Comparison of ENCODE assay signal across 9 mouse cellular contexts in the genomic region with DNA sequence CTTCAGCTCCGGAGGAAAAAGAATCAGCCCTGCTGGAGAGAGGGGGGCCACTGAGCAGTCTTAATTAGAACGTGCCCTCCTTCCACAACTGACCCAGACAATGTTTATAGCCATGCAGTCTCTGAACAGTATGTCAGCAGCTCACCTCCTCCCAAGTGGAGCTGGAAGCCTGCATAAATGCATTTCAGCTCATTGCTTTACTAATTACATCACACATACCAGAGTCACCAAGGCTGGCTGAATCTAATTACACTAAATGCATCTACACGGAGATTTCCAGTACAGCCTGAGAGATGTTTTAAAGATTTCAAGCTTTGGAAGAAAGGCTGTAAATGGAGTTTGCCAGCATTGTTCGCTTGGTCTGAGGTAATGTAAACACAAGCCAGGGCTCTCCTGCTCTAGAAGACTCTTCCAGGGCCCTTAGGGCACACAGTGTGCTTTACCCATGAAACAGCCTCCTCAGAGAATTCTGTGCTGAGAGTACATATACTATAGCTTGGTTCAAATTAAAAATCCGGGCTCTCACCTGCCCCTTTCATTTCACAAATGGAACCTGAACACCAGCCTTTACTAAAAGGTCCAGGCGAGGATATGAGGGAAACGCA.
A peak's percentile ranks its signal among the peaks of the same experiment; 100 is the strongest.
DNase-seq lines count a peak whose midpoint lies in the region; ATAC-seq and TF ChIP-seq lines count a peak whose summit lies in the region.
"Had no signal": no experiment of that assay in that cellular context is flagged by ENCODE, and none has a peak within 500 bp of the region (broad histone marks: within the 10 kb centered on the region; RNA-seq: fewer than 3 reads in every experiment).

No protein-coding gene starts in this region.

- H3K27ac ChIP-seq in kidney, postnatal 0 days: no peak overlapping the region
- H3K27ac ChIP-seq in heart, embryonic 12.5 days (ENCODE audit: poor library complexity, severe bottlenecking): no peak overlapping the region
- H3K27ac ChIP-seq: liver, embryonic 14.5 days had no signal

- TF ChIP-seq CTCF in kidney, postnatal 0 days (IDR thresholded peaks at IDR 0.05; ENCODE audit: low read depth): no peak

- H3K4me2 ChIP-seq in kidney, postnatal 0 days (ENCODE audit: low read length): no peak overlapping the region
- H3K4me2 ChIP-seq in heart, embryonic 12.5 days: no peak overlapping the region

- no peaks in the 10 kb centered on the region for H3K9me3 ChIP-seq in kidney, postnatal 0 days (replicated peaks; ENCODE audit: low read length)
- peaks cover 3% of the 10 kb centered on the region for H3K9me3 ChIP-seq in heart, embryonic 12.5 days (replicated peaks)

- 45% methylated on average over 7 of the region's 7 CpGs for WGBS in kidney, postnatal 0 days
- 71% methylated on average over 7 of the region's 7 CpGs for WGBS in heart, embryonic 12.5 days

- no peak for DNase-seq in frontal cortex, postnatal 25 days (ENCODE audit: low spot score in 2 of 2)
- DNase-seq in right cerebral cortex, adult 18-20 months: peak; percentile 20
- no peak for DNase-seq in right cerebral cortex, postnatal 4 days
- peak; percentile 40 for DNase-seq in kidney, postnatal 0 days (ENCODE audit: low spot score)
- DNase-seq in retina, embryonic 14.5 days (ENCODE audit: low spot score): peak; percentile 40
- DNase-seq in adrenal gland, adult 18-20 months (ENCODE audit: low spot score in 2 of 2): no peak

- H3K36me3 ChIP-seq in kidney, postnatal 0 days (ENCODE audit: insufficient read depth, low read length): no peaks in the 10 kb centered on the region
- H3K36me3 ChIP-seq in heart, embryonic 12.5 days: no peaks in the 10 kb centered on the region

- H3K9ac ChIP-seq in kidney, postnatal 0 days (ENCODE audit: low read depth, low read length): no peak overlapping the region
- H3K9ac ChIP-seq in heart, embryonic 12.5 days: no peak overlapping the region
- H3K9ac ChIP-seq: liver, embryonic 14.5 days had no signal

- ATAC-seq in frontal cortex, adult (ENCODE audit: low TSS enrichment): peak; percentile 98
- 0 out of 2 replicates have a peak, but pooled peaks have one; percentile 57 for ATAC-seq in kidney, postnatal 0 days (replicated peaks; ENCODE audit: low FRiP score, low read depth)
- no peak for ATAC-seq in heart, embryonic 12.5 days (ENCODE audit: insufficient number of reproducible peaks, low FRiP score)

- H3K4me1 ChIP-seq in kidney, postnatal 0 days (replicated peaks; ENCODE audit: insufficient read depth, low read length): peaks cover 3% of the 10 kb centered on the region; the same call in 1 of the 2 replicates
- peaks cover 9% of the 10 kb centered on the region for H3K4me1 ChIP-seq in heart, embryonic 12.5 days (replicated peaks)

- H3K27me3 ChIP-seq in kidney, postnatal 0 days (ENCODE audit: insufficient read depth, low read length): no peaks in the 10 kb centered on the region
- H3K27me3 ChIP-seq in heart, embryonic 12.5 days (replicated peaks): no peaks in the 10 kb centered on the region

- H3K4me3 ChIP-seq in kidney, postnatal 0 days (replicated peaks; ENCODE audit: low read depth, low read length): no peak overlapping the region
- H3K4me3 ChIP-seq in heart, embryonic 12.5 days: no peak overlapping the region

Comparison
In these comparisons a context has a peak if more than half of its experiments do, and no peak if none do; other contexts are left out.
1. DNase-seq: peak in right cerebral cortex, adult 18-20 months (single experiment), kidney, postnatal 0 days (single experiment) and retina, embryonic 14.5 days (single experiment); none in frontal cortex, postnatal 25 days (0 of 2), right cerebral cortex, postnatal 4 days (single experiment) and adrenal gland, adult 18-20 months (0 of 2).